Mouse (Mus musculus): ENCODE results near the gene Sec24a.
"Not testable (repeated sequence)": the region's sequence is repeated elsewhere in the genome, so short reads cannot be mapped to it uniquely, and the experiment has no call there.

Sec24a gene

GRCm38 (mm10) chr11:51759941-51760657 is 3.3 kb downstream of the Sec24a start:
- DNase-seq (ENCODE audit: low spot score in 2 of 2) = no peak

DNA sequence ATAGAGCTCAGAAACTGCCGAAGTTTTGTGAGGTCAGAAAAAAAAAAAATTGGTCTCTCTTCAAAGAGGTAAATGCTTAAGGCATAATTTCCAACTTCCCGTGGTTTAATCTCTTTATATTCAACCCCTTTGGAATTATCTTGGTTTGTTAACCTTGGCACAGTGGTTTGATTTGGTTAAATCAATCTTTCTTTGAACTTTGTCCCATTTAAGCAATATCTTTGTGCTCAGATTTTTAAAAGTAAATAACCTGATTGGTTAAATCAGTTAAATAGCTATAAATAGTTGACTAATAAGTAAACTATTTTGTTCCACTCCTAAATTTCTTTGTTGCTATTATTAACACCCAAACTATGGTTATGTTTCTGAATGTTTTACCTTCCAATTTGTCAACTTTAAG is 4.2 kb downstream of the Sec24a start:
- DNase-seq (ENCODE audit: low spot score in 2 of 2) = no peak

DNA sequence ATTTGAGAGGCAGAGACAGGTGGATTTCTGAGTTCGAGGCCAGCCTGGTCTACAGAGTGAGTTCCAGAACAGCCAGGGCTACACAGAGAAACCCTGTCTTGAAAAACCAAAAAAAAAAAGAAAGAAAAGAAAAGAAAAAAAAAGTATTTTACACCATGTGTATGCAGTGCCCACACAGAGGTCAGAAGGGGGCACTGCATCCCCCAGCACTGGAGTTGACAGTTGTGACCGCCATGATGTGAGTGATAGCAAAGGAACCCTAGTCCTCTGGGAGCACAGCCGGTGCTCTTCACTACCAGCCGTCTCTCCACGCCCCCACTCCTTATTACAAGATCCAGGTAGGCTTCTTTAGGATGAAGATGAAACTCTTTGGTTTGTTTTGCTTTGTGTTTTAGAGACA is 5.2 kb downstream of the Sec24a start:
- DNase-seq (ENCODE audit: low spot score in 2 of 2) = not testable (repeated sequence)

DNA sequence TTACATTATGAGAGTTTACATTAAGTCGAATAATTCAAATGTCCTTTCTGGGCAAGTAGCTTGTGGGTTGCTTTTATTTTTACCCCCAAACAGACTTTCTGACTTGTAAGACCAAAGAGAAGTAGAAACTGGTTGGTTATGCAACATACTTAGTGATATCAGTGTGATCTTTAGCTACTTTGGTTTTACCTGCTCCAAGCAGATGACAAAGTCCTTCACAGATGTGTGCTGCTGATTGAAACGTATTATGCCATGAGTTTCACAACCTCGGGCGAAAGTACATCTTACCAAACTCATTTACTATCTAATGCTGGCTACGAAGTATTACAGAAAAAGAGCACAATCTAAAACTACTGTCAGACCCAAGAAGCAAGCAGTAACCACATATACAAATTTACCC is 5.8 kb downstream of the Sec24a start:
- no peak for DNase-seq (ENCODE audit: low spot score in 2 of 2)

- no peak for DNase-seq (ENCODE audit: low spot score in 2 of 2)
Measured at GRCm38 (mm10) chr11:51757023-51757422, 6.4 kb downstream of the Sec24a start.

- DNase-seq (ENCODE audit: low spot score in 2 of 2) = peak; percentile 61 to 75
Measured at GRCm38 (mm10) chr11:51756352-51756771, 7.1 kb downstream of the Sec24a start.

GRCm38 (mm10) chr11:51755621-51756311 is 7.7 kb downstream of the Sec24a start:
- DNase-seq (ENCODE audit: low spot score in 2 of 2) = peak; percentile 16 to 53

DNA sequence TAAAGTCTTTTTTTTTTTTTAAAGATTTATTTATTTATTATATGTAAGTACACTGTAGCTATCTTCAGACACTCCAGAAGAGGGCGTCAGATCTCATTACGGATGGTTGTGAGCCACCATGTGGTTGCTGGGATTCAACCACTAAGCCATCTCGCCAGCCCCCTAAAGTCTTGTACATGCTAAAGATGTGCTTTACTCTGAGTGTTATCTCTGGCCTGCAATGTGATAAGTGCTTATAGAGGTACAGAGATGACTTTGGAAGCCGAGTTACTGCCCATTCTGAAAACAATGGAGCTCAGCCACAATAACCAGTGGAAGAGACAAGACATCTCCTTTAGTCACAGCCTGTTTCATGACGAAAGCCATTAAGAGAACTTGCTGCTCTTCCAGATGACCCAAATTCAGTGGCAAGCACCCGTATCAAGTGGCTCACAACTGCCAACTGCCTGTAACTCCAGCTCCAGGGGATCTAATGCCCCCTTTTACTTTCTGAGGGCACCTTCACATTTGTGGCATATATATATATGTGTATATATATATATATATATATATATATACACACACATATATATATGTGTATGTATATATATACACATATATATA is 11.7 kb downstream of the Sec24a start:
- not testable (repeated sequence) for DNase-seq (ENCODE audit: low spot score in 2 of 2)

DNA sequence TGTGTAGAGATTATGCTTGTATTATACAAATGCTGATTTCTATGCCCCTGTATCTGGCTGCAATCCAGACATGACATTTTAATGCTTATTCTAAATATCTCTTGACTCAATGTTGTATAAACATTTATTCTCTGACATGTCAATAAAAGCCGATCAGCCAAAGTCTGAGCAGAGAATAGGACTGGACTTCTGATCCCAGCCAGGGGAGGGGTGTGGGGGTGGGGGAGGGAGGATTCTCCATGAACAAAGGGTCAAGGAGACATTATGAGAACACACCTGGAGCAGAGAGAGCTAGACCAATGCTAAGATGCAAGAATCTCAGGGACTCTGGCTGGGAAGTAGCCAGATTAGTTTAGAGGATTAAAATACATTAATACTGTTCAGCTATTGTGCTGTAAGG is 17.3 kb downstream of the Sec24a start:
- DNase-seq (ENCODE audit: low spot score in 2 of 2) = no peak

DNA sequence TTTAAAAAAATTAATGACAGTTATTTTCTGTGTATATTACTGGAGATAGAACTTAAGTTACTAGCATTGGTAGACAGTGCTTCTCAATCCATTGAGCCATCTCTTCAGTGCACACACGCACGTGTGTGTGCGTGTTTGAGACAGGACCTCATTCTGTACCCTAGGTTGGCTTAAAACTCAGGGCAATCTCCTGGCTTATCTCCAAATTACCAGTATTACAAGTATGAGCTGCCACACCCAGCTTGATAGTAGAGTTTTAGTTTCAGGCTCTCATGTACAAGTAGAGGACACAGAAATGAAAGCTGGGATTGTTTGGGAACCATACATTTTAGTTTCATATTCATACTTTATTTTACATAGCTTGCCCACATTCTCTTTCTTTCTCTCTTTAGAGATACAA is 22.7 kb downstream of the Sec24a start:
- DNase-seq (ENCODE audit: low spot score in 2 of 2) = no peak

- DNase-seq (ENCODE audit: low spot score in 2 of 2) = no peak
Measured at GRCm38 (mm10) chr11:51738651-51739403, 24.6 kb downstream of the Sec24a start.

DNA sequence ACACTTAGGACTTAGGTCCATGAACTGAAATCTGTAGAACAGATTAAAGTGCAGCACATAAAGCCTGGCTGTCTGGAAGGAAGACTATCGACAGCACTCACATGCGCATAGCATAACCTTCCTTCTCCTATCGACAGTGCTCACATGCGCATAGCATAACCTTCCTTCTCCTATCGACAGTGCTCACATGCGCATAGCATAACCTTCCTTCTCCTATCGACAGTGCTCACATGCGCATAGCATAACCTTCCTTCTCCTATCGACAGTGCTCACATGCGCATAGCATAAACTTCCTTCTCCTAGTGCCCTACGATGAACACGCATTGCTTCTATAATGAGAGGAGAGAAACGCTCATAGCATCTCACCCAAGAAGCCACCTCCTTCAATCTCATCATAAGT is 29.2 kb downstream of the Sec24a start:
- DNase-seq (ENCODE audit: low spot score in 2 of 2) = not testable (repeated sequence)

GRCm38 (mm10) chr11:51732883-51733282 is 30.6 kb downstream of the Sec24a start:
- no peak for DNase-seq (ENCODE audit: low spot score in 2 of 2)

- no peak for DNase-seq (ENCODE audit: low spot score in 2 of 2)
Measured at GRCm38 (mm10) chr11:51721066-51721465, 42.4 kb downstream of the Sec24a start.

DNA sequence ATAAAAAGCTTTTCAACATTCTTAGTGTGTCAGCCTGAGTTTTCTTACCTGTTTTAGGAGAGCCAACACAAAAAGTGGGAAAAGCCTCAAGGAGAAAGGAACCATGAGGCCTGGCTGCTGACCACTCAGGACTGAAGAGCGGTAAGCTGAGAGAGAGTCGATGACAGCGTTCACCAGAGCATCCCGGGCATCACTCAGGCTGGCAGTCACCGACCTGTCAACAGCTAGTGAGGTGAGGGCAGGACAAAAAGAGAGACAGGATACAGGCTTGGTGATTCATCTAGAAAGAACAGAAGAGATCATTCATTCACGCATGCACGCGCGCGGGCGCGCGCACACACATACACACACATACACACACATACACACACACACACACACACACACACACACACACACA is 56.4 kb downstream of the Sec24a start:
- DNase-seq (ENCODE audit: low spot score in 2 of 2) = no peak

DNA sequence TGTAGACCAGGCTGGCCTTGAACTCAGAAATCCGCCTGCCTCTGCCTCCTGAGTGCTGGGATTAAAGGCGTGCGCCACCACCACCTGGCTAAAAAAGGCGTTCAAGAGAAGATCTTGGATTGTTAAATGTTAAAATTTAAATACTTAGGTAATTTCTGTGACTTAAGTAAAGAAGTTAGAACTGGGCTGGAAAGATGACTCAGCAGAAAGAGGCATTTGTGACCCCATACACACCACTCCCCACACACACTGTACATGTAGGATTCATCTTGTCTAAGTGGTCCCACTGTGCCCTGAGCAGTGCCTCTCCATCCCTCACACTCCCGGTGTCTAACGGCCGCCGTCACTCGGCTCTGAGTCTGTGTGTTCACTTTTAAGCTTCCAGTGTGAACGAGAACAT is 57.0 kb downstream of the Sec24a start:
- no peak for DNase-seq (ENCODE audit: low spot score in 2 of 2)

DNA sequence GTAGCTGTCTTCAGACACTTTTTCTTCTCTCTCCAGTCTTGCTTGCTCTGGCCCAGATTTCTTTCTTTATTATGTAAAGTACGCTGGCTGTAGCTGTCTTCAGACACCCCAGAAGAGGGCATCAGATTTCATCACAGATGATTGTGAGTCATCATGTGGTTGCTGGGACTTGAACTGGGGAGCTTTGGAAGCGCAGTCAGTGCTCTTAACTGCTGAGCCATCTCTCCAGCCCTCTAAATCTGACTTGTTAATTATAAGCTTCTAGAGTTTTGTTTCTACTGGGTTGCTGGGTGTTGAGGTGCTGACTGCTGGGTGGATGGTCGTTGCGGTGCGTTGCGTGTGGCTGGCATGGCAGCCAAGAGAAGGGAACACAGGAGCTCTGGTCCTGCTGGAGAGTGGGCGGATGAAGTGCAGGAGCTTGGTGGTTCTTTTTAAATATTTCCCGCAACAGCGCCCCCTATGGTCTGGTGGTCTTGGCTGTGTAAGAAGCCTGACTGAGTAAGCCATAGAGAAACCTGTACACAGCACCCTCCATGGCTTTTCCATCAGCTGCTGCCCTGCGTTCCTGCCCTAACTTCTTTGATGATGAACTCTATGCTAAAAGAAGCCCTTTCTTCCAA is 59.9 kb downstream of the Sec24a start:
- DNase-seq (ENCODE audit: low spot score in 2 of 2) = peak in 1 of 2 experiments; percentile 46

DNA sequence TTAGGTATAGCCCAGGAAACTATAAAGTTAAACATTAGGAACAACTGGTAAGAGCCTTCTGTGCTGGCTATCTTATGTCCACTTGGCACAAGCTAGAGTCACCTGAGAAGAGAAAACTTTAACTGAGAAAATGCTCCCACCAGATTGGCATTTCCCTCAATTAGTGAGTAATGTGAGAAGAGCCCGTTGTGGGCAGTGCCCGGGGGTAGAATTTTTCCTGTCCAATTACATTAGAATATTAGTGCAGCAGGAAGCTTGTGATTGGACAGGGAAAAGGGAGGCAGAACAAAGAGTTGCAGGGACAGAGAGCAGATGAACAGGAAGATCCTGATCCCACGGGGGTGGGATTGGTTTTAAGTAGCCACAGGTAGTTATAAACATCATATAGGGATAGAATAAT is 60.6 kb downstream of the Sec24a start:
- DNase-seq (ENCODE audit: low spot score in 2 of 2) = no peak

DNA sequence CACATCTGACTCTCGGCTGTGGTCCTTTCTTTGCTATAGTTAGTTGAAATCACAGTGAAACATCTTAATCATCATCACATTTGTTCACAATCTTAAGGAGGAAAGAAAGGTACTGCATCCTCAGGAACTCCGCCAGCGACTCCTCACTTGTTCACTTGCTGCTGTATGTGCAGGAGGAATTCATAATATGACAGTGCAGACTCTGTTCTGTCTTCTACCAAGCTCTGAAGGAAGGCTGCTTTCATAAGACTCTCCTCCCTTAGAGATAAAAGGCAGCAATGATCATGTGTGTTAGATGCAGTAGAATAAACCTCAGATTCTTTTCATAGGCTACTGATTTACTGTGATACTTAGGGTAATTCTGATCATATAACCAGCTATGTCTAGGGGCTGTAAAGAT is 68.5 kb downstream of the Sec24a start:
- no peak for DNase-seq (ENCODE audit: low spot score in 2 of 2)

- not testable (repeated sequence) for DNase-seq (ENCODE audit: low spot score in 2 of 2)
Measured at GRCm38 (mm10) chr11:51690597-51690996, 72.8 kb downstream of the Sec24a start.

- DNase-seq (ENCODE audit: low spot score in 2 of 2) = no peak
Measured at GRCm38 (mm10) chr11:51689343-51689742, 74.1 kb downstream of the Sec24a start.

Data from thymus, postnatal 10 days (tissue).